In genomic region chr13:111294965-111295494, GRCm38 (mm10) we compare ENCODE assay signal across 25 mouse cellular contexts. TPM values are rescaled to one million over a fixed set of nuclear protein-coding genes. Genes with fewer than 3 reads are reported as not detected.
A peak's percentile ranks its signal among the peaks of the same experiment; 100 is the strongest.
DNase-seq lines count a peak whose midpoint lies in the region; ATAC-seq and TF ChIP-seq lines count a peak whose summit lies in the region.
"Had no signal": no experiment of that assay in that cellular context is flagged by ENCODE, and none has a peak within 500 bp of the region (broad histone marks: within the 10 kb centered on the region; RNA-seq: fewer than 3 reads in every experiment).

No protein-coding gene starts in this region.

- no peak for ATAC-seq in heart, embryonic 13.5 days (ENCODE audit: extremely low read depth, insufficient number of reproducible peaks, low FRiP score, low TSS enrichment)
- ATAC-seq in liver, embryonic 12.5 days = no peak
- ATAC-seq in intestine, embryonic 15.5 days = peak; percentile 66
- no peak for ATAC-seq in midbrain, embryonic 13.5 days
- ATAC-seq: forebrain, embryonic 14.5 days; hindbrain, postnatal 0 days had no signal

- peaks cover 43% of the 10 kb centered on the region for H3K4me1 ChIP-seq in heart, embryonic 13.5 days
- peaks cover 2% of the 10 kb centered on the region; the same call in 1 of the 2 replicates for H3K4me1 ChIP-seq in liver, adult 2 months (ENCODE audit: control insufficient read depth, insufficient read depth, low read length)
- no peaks in the 10 kb centered on the region for H3K4me1 ChIP-seq in liver, embryonic 12.5 days
- 0 out of 2 replicates have a peak, but pooled peaks cover 7% of the 10 kb centered on the region for H3K4me1 ChIP-seq in intestine, embryonic 15.5 days (replicated peaks)
- no peaks in the 10 kb centered on the region for H3K4me1 ChIP-seq in midbrain, embryonic 13.5 days (replicated peaks)
- H3K4me1 ChIP-seq: midbrain, embryonic 12.5 days; neural tube, embryonic 12.5 days had no signal

- no peaks in the 10 kb centered on the region for H3K79me2 ChIP-seq in liver, adult 2 months (ENCODE audit: control insufficient read depth, insufficient read depth, low read length)

- no peak overlapping the region for H3K4me3 ChIP-seq in heart, embryonic 13.5 days
- no peak overlapping the region for H3K4me3 ChIP-seq in liver, adult 2 months (ENCODE audit: insufficient read depth, low read depth, low read length)
- no peak overlapping the region for H3K4me3 ChIP-seq in liver, embryonic 12.5 days
- no peak overlapping the region for H3K4me3 ChIP-seq in intestine, embryonic 15.5 days (replicated peaks)
- H3K4me3 ChIP-seq in midbrain, embryonic 13.5 days (replicated peaks) = no peak overlapping the region
- H3K4me3 ChIP-seq: embryonic facial prominence, embryonic 12.5 days; hindbrain, embryonic 10.5 days; limb, embryonic 10.5 days; midbrain, embryonic 12.5 days; neural tube, embryonic 12.5 days had no signal

- 36% methylated on average over 4 of the region's 4 CpGs for WGBS in heart, embryonic 13.5 days
- WGBS in liver, adult 2 months = 19% methylated on average over 4 of the region's 4 CpGs
- 58% methylated on average over 4 of the region's 4 CpGs for WGBS in liver, embryonic 12.5 days (ENCODE audit: insufficient replicate concordance)
- 31% methylated on average over 4 of the region's 4 CpGs for WGBS in intestine, embryonic 15.5 days
- 81% methylated on average over 4 of the region's 4 CpGs for WGBS in midbrain, embryonic 13.5 days

- TF ChIP-seq POLR2A in liver, adult 2 months (IDR thresholded peaks at IDR 0.05; ENCODE audit: extremely low read depth, insufficient read depth, low read length) = no peak

- H3K9me3 ChIP-seq in heart, embryonic 13.5 days = no peaks in the 10 kb centered on the region
- H3K9me3 ChIP-seq in liver, embryonic 12.5 days (replicated peaks) = no peaks in the 10 kb centered on the region
- no peaks in the 10 kb centered on the region for H3K9me3 ChIP-seq in intestine, embryonic 15.5 days
- no peaks in the 10 kb centered on the region for H3K9me3 ChIP-seq in midbrain, embryonic 13.5 days
- H3K9me3 ChIP-seq: embryonic facial prominence, embryonic 12.5 days; hindbrain, embryonic 10.5 days; limb, embryonic 10.5 days; midbrain, embryonic 12.5 days; neural tube, embryonic 12.5 days had no signal

- no peak overlapping the region for H3K4me2 ChIP-seq in heart, embryonic 13.5 days
- no peak overlapping the region for H3K4me2 ChIP-seq in liver, embryonic 12.5 days
- no peak overlapping the region for H3K4me2 ChIP-seq in intestine, embryonic 15.5 days (replicated peaks)
- H3K4me2 ChIP-seq in midbrain, embryonic 13.5 days (replicated peaks) = no peak overlapping the region
- H3K4me2 ChIP-seq: embryonic facial prominence, embryonic 12.5 days; midbrain, embryonic 12.5 days; neural tube, embryonic 12.5 days had no signal

- no peak for DNase-seq in heart, adult 18-20 months
- DNase-seq in liver, adult 2 months (ENCODE audit: extremely low read depth, low read depth, low spot score) = peak; percentile 79
- peak; percentile 22 for DNase-seq in Muller cell, postnatal 12 days (ENCODE audit: inconsistent ontology term)
- DNase-seq: adrenal gland, adult 2 months; cerebellum, adult 8-10 months; gastrocnemius, postnatal 14 days; kidney, adult 9 months; kidney, postnatal 4 days; layer of hippocampus, adult 9-11 months; thymus, adult 18-20 months; thymus, postnatal 4 days had no signal

- no peak overlapping the region for H3K9ac ChIP-seq in heart, embryonic 13.5 days
- no peak overlapping the region for H3K9ac ChIP-seq in liver, adult 2 months (ENCODE audit: low read depth, low read length)
- H3K9ac ChIP-seq in liver, embryonic 12.5 days = no peak overlapping the region
- H3K9ac ChIP-seq in intestine, embryonic 15.5 days = no peak overlapping the region
- no peak overlapping the region for H3K9ac ChIP-seq in midbrain, embryonic 13.5 days (replicated peaks)
- H3K9ac ChIP-seq: embryonic facial prominence, embryonic 12.5 days; liver, embryonic 14.5 days; midbrain, embryonic 12.5 days; neural tube, embryonic 12.5 days had no signal

- TF ChIP-seq CTCF in liver, adult 2 months (IDR thresholded peaks at IDR 0.05; ENCODE audit: low read depth, low read length) = no peak

- H3K27ac ChIP-seq in heart, embryonic 13.5 days (replicated peaks) = peak overlapping the region; percentile 79
- H3K27ac ChIP-seq in liver, adult 2 months (replicated peaks; ENCODE audit: insufficient read depth, low read depth, low read length) = no peak overlapping the region
- H3K27ac ChIP-seq in liver, embryonic 12.5 days = no peak overlapping the region
- no peak overlapping the region for H3K27ac ChIP-seq in intestine, embryonic 15.5 days
- H3K27ac ChIP-seq in midbrain, embryonic 13.5 days = no peak overlapping the region
- H3K27ac ChIP-seq: hindbrain, embryonic 10.5 days; hindbrain, postnatal 0 days; limb, embryonic 10.5 days; liver, embryonic 14.5 days; midbrain, embryonic 12.5 days; neural tube, embryonic 12.5 days had no signal

- no peaks in the 10 kb centered on the region for H3K36me3 ChIP-seq in heart, embryonic 13.5 days
- no peaks in the 10 kb centered on the region for H3K36me3 ChIP-seq in liver, adult 2 months (ENCODE audit: control insufficient read depth, insufficient read depth, low read length)
- no peaks in the 10 kb centered on the region for H3K36me3 ChIP-seq in liver, embryonic 12.5 days
- no peaks in the 10 kb centered on the region for H3K36me3 ChIP-seq in intestine, embryonic 15.5 days
- H3K36me3 ChIP-seq in midbrain, embryonic 13.5 days = no peaks in the 10 kb centered on the region
- H3K36me3 ChIP-seq: embryonic facial prominence, embryonic 12.5 days; hindbrain, embryonic 10.5 days; limb, embryonic 10.5 days; midbrain, embryonic 12.5 days; neural tube, embryonic 12.5 days had no signal

- H3K27me3 ChIP-seq in heart, embryonic 13.5 days (replicated peaks) = no peaks in the 10 kb centered on the region
- H3K27me3 ChIP-seq in liver, adult 2 months (ENCODE audit: control insufficient read depth, insufficient read depth, low read length) = peaks cover 7% of the 10 kb centered on the region; the same call in 1 of the 2 replicates
- no peaks in the 10 kb centered on the region for H3K27me3 ChIP-seq in liver, embryonic 12.5 days (replicated peaks)
- H3K27me3 ChIP-seq in intestine, embryonic 15.5 days (replicated peaks) = no peaks in the 10 kb centered on the region
- H3K27me3 ChIP-seq in midbrain, embryonic 13.5 days = no peaks in the 10 kb centered on the region
- H3K27me3 ChIP-seq: embryonic facial prominence, embryonic 12.5 days; midbrain, embryonic 12.5 days; neural tube, embryonic 12.5 days had no signal

RNA-seq across cellular contexts. Expression of gene Actbl2, which starts 40.2 kb away (rescaled TPM):
- polyA plus RNA-seq in heart, embryonic 13.5 days (2015; fragmentation: Nextera tagmentation; extraction: Ambion mirVana) = not detected in 2 replicates
- not detected for total RNA-seq in heart, adult 18-20 months (2021)
- not detected in 2 replicates for total RNA-seq in liver, adult 2 months (2014; rRNA removed)
- polyA plus RNA-seq in liver, adult 2 months (2012; rRNA removed) = not detected in 2 replicates
- polyA plus RNA-seq in liver, embryonic 12.5 days (2016; fragmentation: Nextera tagmentation; extraction: Ambion mirVana) = not detected in 2 replicates
- polyA plus RNA-seq in intestine, embryonic 15.5 days (2015; fragmentation: Nextera tagmentation; extraction: Ambion mirVana) = not detected in 2 replicates
- not detected in 2 replicates for polyA plus RNA-seq in midbrain, embryonic 13.5 days (2015; fragmentation: Nextera tagmentation; extraction: Ambion mirVana)
- total RNA-seq: adrenal gland, adult 2 months; gastrocnemius, postnatal 14 days; megakaryocyte progenitor cell, adult 5-6 weeks had no signal
- polyA plus RNA-seq: adrenal gland, adult 2 months; forebrain, embryonic 14.5 days; hindbrain, embryonic 10.5 days; hindbrain, postnatal 0 days; limb, embryonic 10.5 days; liver, embryonic 14.5 days; midbrain, embryonic 12.5 days; neural tube, embryonic 12.5 days; small intestine, adult 2 months had no signal

Comparison
In these comparisons a context has a peak if more than half of its experiments do, and no peak if none do; other contexts are left out.
1. DNase-seq: peak in liver, adult 2 months (single experiment) and Muller cell, postnatal 12 days (single experiment); none in heart, adult 18-20 months (0 of 2).